Mouse (Mus musculus): Measurements from ENCODE around the gene Huwe1. TPM values are rescaled to one million over a fixed set of nuclear protein-coding genes. Genes with fewer than 3 reads are reported as not detected.

Gene Huwe1
- polyA plus RNA-seq, 1 experiment from 2014 or later, result 42.2 TPM

MicroRNAs encoded within 50 kb of the gene (microRNA counts, 519-probe panel; counts per million panel counts)
- microRNA mmu-miR-98, result 3,215 counts per million, percentile 77 among the panel's probes with 10 or more counts

Small RNAs within 50 kb of the gene (microRNA-seq; reads per million reads assigned to microRNA genes)
- gene Mir3113 (not detected), gene Mir98 (6,213 reads per million, percentile 92 among the genes with 10 or more reads in this experiment), gene Mirlet7f-2 (2,858 reads per million, percentile 84 among the genes with 10 or more reads in this experiment)

Other genes starting within 250 kb of the Huwe1 start
- gene Hsd17b10, start 201.0 kb downstream of the Huwe1 start, polyA plus RNA-seq (2015; fragmentation: Nextera tagmentation; extraction: Ambion mirVana), result 188 and 189 TPM in 2 replicates
- 1.5 and 2.1 TPM in 2 replicates for gene Ribc1, start 215.5 kb downstream of the Huwe1 start, polyA plus RNA-seq (2015; fragmentation: Nextera tagmentation; extraction: Ambion mirVana)
- gene Smc1a, start 215.6 kb downstream of the Huwe1 start, polyA plus RNA-seq (2015; fragmentation: Nextera tagmentation; extraction: Ambion mirVana), result 97.2 and 100 TPM in 2 replicates

Measured in limb, embryonic 15.5 days (tissue).